ENCODE assay signal across 14 mouse cellular contexts in the genomic region with DNA sequence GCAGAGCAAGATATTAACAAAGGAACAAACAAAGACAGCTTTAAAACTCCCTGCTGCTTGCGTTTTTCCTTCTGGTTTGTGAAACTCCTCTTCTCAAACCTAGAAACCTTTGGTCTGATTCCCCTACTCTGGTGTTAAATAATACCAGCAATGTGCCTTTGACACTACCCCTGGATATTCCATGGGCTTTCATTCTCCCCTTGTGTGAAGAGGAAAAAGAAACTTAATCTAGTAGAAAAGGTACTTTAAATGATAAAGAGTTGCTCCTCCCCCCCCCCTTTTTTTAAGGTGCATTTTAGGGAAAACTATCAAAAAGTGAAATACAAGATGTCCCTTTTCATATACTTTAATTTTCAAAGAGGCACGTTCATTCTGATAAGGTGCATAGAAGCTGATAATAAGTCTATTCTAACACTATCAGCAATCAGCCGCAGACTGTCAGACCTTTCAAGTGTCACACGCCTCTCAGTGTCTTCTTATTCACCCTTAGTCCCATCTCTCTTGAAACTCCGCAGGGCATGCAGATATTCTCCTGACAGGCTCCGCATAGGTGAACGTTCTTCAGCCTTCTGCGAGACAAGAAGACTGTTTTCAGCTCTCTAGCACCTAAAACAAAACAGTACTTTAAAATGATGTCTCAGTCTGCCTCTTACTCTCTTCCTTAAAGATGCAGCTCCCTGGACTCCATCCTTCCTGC.
DNase-seq lines count a peak whose midpoint lies in the region; ATAC-seq lines count a peak whose summit lies in the region.
"Had no signal": no experiment of that assay in that cellular context is flagged by ENCODE, and none has a peak within 500 bp of the region (broad histone marks: within the 10 kb centered on the region; RNA-seq: fewer than 3 reads in every experiment).

No protein-coding gene starts in this region.

- DNase-seq in forebrain, embryonic 11.5 days (ENCODE audit: low spot score): no peak
- no peak for DNase-seq in forebrain, embryonic 10.5 days (ENCODE audit: extremely low spot score, low spot score)
- DNase-seq in neural tube, embryonic 10.5 days (ENCODE audit: extremely low spot score, low spot score): no peak
- DNase-seq in cerebellum, postnatal 10 days: no peak
- DNase-seq in heart, embryonic 10.5 days (ENCODE audit: low spot score): no peak
- no peak for DNase-seq in layer of hippocampus, adult 18-20 months (ENCODE audit: low spot score in 2 of 2)
- DNase-seq: adrenal gland, postnatal 25 days; cerebellum, adult 11 months; gastrocnemius, postnatal 14 days; kidney, postnatal 25 days; lung, adult 2 months had no signal

- no peaks in the 10 kb centered on the region for H3K27me3 ChIP-seq in forebrain, embryonic 11.5 days (ENCODE audit: control insufficient read depth, insufficient read depth, low read length)
- no peaks in the 10 kb centered on the region for H3K27me3 ChIP-seq in forebrain, embryonic 10.5 days (ENCODE audit: poor library complexity, severe bottlenecking)
- H3K27me3 ChIP-seq in neural tube, embryonic 12.5 days (replicated peaks): no peaks in the 10 kb centered on the region
- no peaks in the 10 kb centered on the region for H3K27me3 ChIP-seq in midbrain, embryonic 16.5 days (ENCODE audit: control insufficient read depth, insufficient read depth, low read depth, low read length)
- H3K27me3 ChIP-seq in heart, embryonic 10.5 days (ENCODE audit: insufficient read depth, poor library complexity, severe bottlenecking): no peaks in the 10 kb centered on the region
- H3K27me3 ChIP-seq: heart, embryonic 13.5 days had no signal

- no peak overlapping the region for H3K27ac ChIP-seq in forebrain, embryonic 11.5 days (ENCODE audit: low read depth, low read length)
- H3K27ac ChIP-seq in forebrain, embryonic 10.5 days: no peak overlapping the region
- 0 out of 2 replicates have a peak overlapping the region, but pooled peaks have one; percentile 13 for H3K27ac ChIP-seq in neural tube, embryonic 12.5 days
- peak overlapping the region; percentile 86 for H3K27ac ChIP-seq in midbrain, embryonic 16.5 days (ENCODE audit: low read length)
- no peak overlapping the region for H3K27ac ChIP-seq in heart, embryonic 10.5 days
- H3K27ac ChIP-seq: heart, embryonic 13.5 days had no signal

- H3K4me2 ChIP-seq in forebrain, embryonic 11.5 days (ENCODE audit: low read depth, low read length, severe bottlenecking): no peak overlapping the region
- H3K4me2 ChIP-seq in neural tube, embryonic 12.5 days (replicated peaks): no peak overlapping the region
- peak overlapping the region; percentile 32 for H3K4me2 ChIP-seq in midbrain, embryonic 16.5 days (ENCODE audit: low read length)
- H3K4me2 ChIP-seq: heart, embryonic 13.5 days had no signal

- no peaks in the 10 kb centered on the region for H3K9me3 ChIP-seq in forebrain, embryonic 11.5 days (ENCODE audit: control insufficient read depth, low read length)
- no peaks in the 10 kb centered on the region for H3K9me3 ChIP-seq in forebrain, embryonic 10.5 days
- H3K9me3 ChIP-seq in neural tube, embryonic 12.5 days: no peaks in the 10 kb centered on the region
- no peaks in the 10 kb centered on the region for H3K9me3 ChIP-seq in midbrain, embryonic 16.5 days (replicated peaks; ENCODE audit: control insufficient read depth, low read length, poor library complexity, severe bottlenecking)
- no peaks in the 10 kb centered on the region for H3K9me3 ChIP-seq in heart, embryonic 10.5 days
- H3K9me3 ChIP-seq: heart, embryonic 13.5 days had no signal

- H3K4me1 ChIP-seq in forebrain, embryonic 11.5 days (replicated peaks; ENCODE audit: control insufficient read depth, insufficient read depth, low read length): no peaks in the 10 kb centered on the region
- peaks cover 23% of the 10 kb centered on the region for H3K4me1 ChIP-seq in forebrain, embryonic 10.5 days
- no peaks in the 10 kb centered on the region for H3K4me1 ChIP-seq in neural tube, embryonic 12.5 days
- peaks cover 17% of the 10 kb centered on the region for H3K4me1 ChIP-seq in midbrain, embryonic 16.5 days (ENCODE audit: control insufficient read depth, insufficient read depth, low read length)
- H3K4me1 ChIP-seq in heart, embryonic 10.5 days: no peaks in the 10 kb centered on the region; the same call in 1 of the 2 replicates

- H3K36me3 ChIP-seq in forebrain, embryonic 11.5 days (ENCODE audit: control insufficient read depth, insufficient read depth, low read length): no peaks in the 10 kb centered on the region
- no peaks in the 10 kb centered on the region for H3K36me3 ChIP-seq in forebrain, embryonic 10.5 days (replicated peaks)
- no peaks in the 10 kb centered on the region for H3K36me3 ChIP-seq in neural tube, embryonic 12.5 days
- H3K36me3 ChIP-seq in midbrain, embryonic 16.5 days (ENCODE audit: control insufficient read depth, insufficient read depth, low read length): no peaks in the 10 kb centered on the region
- H3K36me3 ChIP-seq in heart, embryonic 10.5 days: no peaks in the 10 kb centered on the region
- H3K36me3 ChIP-seq: heart, embryonic 13.5 days had no signal

- no peak overlapping the region for H3K4me3 ChIP-seq in forebrain, embryonic 11.5 days (ENCODE audit: low read depth, low read length)
- H3K4me3 ChIP-seq in forebrain, embryonic 10.5 days: no peak overlapping the region
- H3K4me3 ChIP-seq in neural tube, embryonic 12.5 days: no peak overlapping the region
- H3K4me3 ChIP-seq in midbrain, embryonic 16.5 days (ENCODE audit: low read depth, low read length): no peak overlapping the region
- no peak overlapping the region for H3K4me3 ChIP-seq in heart, embryonic 10.5 days
- H3K4me3 ChIP-seq: heart, embryonic 13.5 days had no signal

- H3K9ac ChIP-seq in forebrain, embryonic 11.5 days (ENCODE audit: low read length): no peak overlapping the region
- H3K9ac ChIP-seq in neural tube, embryonic 12.5 days: no peak overlapping the region
- H3K9ac ChIP-seq in midbrain, embryonic 16.5 days (ENCODE audit: low read depth, low read length): 0 out of 2 replicates have a peak overlapping the region, but pooled peaks have one; percentile 15
- H3K9ac ChIP-seq: heart, embryonic 13.5 days had no signal

- ATAC-seq in forebrain, embryonic 11.5 days (replicated peaks; ENCODE audit: low FRiP score): 0 out of 2 replicates have a peak, but pooled peaks have one; percentile 24
- no peak for ATAC-seq in neural tube, embryonic 12.5 days (ENCODE audit: low FRiP score, low read depth)
- ATAC-seq in midbrain, embryonic 16.5 days: peak; percentile 61

- 29% methylated on average over 8 of the region's 8 CpGs for WGBS in forebrain, embryonic 11.5 days
- 43% methylated on average over 8 of the region's 8 CpGs for WGBS in forebrain, embryonic 10.5 days
- 57% methylated on average over 8 of the region's 8 CpGs for WGBS in neural tube, embryonic 12.5 days
- 9% methylated on average over 8 of the region's 8 CpGs for WGBS in midbrain, embryonic 16.5 days
- 46% methylated on average over 8 of the region's 8 CpGs for WGBS in heart, embryonic 10.5 days

Comparison
In these comparisons a context has a peak if more than half of its experiments do, and no peak if none do; other contexts are left out.
1. H3K27ac ChIP-seq: peak in neural tube, embryonic 12.5 days (single experiment) and midbrain, embryonic 16.5 days (single experiment); none in forebrain, embryonic 11.5 days (single experiment), forebrain, embryonic 10.5 days (single experiment) and heart, embryonic 10.5 days (single experiment).